Mouse (Mus musculus) hematopoietic stem cell, adult 5-6 weeks (primary cell): ENCODE results near the gene Arhgef19. TPM values are rescaled to one million over a fixed set of nuclear protein-coding genes. Genes with fewer than 3 reads are reported as not detected.

Source experiments
- ATAC-seq, 2 experiments: fragments of 125-278 bp in 1 of 2; replicated peaks in 1 of 2; 2 replicates each; pipeline ENCODE4 v1.8.0; 2016 to 2017; ENCODE audit warnings: inconsistent platforms in 2 of 2, mild to moderate bottlenecking in 2 of 2, moderate number of reproducible peaks in 2 of 2, low read depth in 1 of 2, moderate TSS enrichment in 1 of 2; ENCODE audit not compliant: low FRiP score in 2 of 2, poor library complexity in 2 of 2, severe bottlenecking in 2 of 2, insufficient read depth in 1 of 2, low TSS enrichment in 1 of 2
- total RNA-seq: library from RNA; stranded (forward); fragments of 172-1452, 232-1000 nt; gene quantifications from 2 replicates; pipeline ENCODE4 v1.2.3, GENCODE M21; 2017

The Arhgef19 gene
- total RNA-seq, 1 experiment from 2014 or later = not detected

GRCm38 (mm10) chr4:141251071-141251470, 11.8 kb downstream of the Arhgef19 start:
- ATAC-seq = no peak

DNA sequence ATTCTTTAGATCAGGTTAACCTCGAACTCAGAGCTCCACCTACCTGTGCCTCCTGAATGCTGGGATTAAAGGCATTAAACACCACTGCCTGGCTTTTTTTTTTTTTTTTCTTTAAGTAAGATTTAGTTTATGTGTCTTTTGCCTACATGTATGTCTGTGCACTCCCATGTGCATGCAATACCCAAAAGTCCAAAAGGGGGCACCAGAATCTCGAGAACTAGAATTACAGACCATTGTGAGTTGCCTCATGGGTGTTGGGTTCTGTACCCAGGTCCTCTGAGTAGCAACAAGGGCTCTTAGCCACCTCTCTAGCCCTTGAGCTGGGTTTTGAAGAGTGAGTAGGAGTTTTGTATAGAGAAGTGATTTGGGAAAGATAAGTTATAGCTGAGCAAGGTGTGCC, 13.3 kb downstream of the Arhgef19 start:
- ATAC-seq = no peak

DNA sequence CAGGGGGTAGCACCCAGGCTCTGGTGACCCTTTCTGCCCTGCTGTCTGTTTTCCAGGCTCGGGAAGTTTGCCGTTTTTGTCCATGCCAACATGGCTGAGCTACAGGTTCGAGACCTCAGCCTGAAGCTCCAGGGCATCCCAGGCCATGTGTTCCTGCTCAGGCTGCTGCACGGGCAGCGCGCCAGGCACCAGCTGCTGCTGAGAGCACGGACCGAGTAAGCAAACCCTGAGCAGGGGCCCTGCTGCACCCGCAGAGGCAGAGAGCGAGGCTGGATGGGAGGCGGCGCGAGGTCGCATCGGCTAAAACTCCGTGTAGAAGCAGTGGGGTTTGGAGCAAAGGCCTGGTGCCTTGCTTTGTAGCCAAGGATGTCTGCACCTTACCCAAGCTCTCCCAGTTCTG, 14.9 kb downstream of the Arhgef19 start:
- ATAC-seq = no peak

GRCm38 (mm10) chr4:141257440-141257839, 18.1 kb downstream of the Arhgef19 start:
- no peak for ATAC-seq

GRCm38 (mm10) chr4:141259413-141259812, 20.1 kb downstream of the Arhgef19 start:
- ATAC-seq = no peak

- ATAC-seq = no peak
These were observed 20.9 kb downstream of the Arhgef19 start for GRCm38 (mm10) chr4:141260007-141260723.

DNA sequence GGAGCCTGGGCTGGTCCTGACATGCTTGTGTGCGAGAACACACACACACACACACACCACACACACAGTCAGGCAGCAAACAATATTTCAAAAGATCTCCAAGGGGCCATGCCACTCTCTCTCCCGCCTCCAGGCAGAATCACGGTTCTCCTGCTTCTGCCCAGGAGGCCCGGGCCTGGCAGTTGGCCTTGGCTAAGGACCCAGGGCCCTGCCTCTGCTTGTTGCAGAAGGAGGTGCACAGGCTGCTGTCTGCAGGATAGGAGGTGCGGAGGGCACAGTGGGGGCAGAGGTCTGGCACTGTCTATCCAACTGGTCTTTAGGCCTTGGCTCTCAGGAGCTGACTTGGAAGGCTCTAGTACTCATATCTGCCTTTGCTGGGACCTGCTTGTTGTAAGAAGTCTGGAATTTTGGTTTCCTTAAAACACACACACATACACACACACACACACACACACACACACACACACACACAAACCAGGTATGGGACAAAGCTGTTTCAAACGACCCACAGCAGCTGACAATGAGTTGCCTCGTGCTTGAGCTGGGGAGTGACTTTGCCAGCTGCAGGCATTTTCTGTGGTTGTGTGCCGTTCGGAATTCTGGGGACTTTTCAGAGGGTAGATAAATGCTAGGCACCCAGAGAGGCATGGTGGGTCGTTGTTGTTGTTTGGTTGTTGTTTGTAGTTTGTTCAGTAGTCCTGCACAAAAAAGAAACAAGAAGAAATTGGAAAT, 23.8 kb downstream of the Arhgef19 start:
- no peak for ATAC-seq

GRCm38 (mm10) chr4:141265979-141266637, 26.8 kb downstream of the Arhgef19 start:
- no peak for ATAC-seq

- no peak for ATAC-seq
These were observed 28.0 kb downstream of the Arhgef19 start for GRCm38 (mm10) chr4:141267250-141267649.

GRCm38 (mm10) chr4:141267837-141268236, 28.5 kb downstream of the Arhgef19 start:
- ATAC-seq = 0 out of 4 replicates have a peak, but pooled peaks of 1 of the 2 experiments have one; percentile 44

DNA sequence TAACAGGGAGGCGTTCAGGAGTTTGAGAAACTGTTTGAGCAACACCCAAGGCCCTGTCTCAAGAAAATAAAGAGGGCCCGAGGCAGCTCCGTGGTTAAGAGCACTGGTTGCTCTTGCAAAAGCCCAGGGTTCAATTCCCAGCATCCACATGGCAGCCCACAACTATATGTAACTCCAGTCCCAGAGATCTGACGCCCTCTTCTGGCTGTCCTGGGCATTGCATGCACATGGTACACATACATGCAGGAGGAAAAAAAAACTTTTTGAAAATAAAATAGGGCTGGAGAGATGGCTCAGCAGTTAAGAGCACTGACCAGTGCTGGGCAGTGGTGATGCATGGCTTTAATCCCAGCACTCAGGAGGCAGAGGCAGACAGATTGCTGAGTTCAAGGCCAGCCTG, 29.1 kb downstream of the Arhgef19 start:
- no peak for ATAC-seq

DNA sequence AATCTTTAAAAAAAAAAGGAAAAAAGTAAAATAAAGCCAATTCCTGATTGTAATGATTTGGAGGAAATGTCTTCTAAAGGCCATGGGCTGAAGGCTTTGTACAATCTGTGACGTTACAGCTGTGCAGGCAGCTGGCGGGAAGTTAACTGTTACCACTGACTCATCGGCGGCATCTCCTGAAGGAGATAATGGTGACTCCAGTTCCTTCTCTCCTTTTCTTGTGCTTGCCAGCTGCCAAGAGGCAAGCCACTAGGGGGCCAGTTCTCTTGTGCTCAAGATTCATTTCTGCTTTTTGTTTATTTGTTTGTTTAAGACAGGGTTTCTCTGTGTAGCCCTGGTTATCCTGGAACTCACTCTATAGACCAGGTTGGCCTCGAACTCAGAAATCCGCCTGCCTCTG, 29.8 kb downstream of the Arhgef19 start:
- no peak for ATAC-seq

DNA sequence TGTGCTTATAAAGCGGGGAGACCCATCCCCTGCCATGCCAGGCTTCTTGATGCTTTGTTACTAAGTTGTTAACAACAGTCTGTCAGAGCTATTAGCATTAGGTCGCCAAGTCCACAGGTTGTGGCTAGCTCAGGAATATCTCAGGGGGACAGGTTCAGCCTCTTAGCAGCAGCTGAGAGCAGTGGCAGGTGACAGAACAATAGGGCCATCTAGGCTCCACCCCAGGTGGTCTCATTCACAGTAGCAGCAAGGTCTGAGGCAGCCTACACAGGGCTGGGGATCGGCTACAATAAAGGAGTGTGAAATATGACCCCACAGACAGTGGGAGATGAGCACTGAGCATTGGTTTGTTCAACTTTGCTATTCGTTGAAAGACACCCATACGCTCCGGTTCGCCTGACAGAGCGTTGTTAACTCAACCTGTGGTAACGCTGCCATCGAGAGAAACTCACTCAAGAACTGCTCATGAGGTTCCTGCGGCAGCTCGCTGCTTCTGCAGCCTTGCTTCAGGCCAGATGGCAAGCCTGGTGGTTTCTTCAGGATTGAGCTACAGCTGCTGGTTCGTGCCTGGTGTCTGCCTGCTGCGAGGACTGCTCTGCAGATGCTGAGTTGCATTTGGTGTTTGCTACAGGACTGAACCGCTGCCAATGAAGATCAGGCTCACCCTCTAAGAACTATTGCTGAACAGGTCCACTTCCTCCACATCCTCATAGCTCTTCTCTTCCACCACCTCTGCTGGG, 31.1 kb downstream of the Arhgef19 start:
- no peak for ATAC-seq

DNA sequence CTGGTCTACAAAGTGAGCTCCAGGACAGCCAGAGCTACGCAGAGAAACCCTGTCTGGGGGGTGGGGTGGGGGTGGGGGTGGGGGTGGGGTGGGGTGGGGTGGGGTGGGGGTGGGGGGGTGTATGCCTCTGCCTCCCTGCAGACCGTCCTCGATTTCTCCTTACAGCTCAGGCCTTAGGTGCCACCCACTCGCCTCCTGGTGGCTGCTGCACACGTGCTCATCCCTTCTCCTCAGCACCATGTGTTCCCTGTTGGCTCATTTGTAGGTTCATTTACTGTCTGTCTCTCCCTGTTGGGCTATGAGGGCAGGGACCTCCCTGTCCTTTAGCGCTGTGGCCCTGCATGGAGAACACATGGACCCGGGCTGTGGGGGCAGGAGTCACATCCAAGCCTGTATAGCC, 31.9 kb downstream of the Arhgef19 start:
- ATAC-seq = no peak

DNA sequence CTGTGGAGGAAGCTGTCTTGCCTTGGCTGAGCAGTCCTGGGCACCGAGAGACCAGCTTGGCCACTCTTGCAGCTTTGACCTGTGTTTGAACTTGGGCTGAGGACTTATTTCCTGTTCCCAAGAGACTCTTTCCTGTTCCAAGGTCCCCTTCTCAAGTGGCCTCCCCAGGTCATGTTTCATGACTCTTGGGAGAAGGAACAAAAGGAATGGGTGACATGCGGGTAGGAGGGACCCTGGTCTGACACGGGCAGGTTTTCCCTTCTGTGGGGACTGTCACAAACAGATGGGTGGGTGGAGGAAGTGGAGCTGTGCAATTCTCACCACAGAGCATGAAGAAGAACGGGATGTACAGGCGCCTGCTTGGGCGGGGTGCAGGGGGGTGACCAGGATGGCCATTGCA, 32.4 kb downstream of the Arhgef19 start:
- no peak for ATAC-seq

GRCm38 (mm10) chr4:141272878-141273277, 33.6 kb downstream of the Arhgef19 start:
- ATAC-seq = peak; percentile 82 to 89

DNA sequence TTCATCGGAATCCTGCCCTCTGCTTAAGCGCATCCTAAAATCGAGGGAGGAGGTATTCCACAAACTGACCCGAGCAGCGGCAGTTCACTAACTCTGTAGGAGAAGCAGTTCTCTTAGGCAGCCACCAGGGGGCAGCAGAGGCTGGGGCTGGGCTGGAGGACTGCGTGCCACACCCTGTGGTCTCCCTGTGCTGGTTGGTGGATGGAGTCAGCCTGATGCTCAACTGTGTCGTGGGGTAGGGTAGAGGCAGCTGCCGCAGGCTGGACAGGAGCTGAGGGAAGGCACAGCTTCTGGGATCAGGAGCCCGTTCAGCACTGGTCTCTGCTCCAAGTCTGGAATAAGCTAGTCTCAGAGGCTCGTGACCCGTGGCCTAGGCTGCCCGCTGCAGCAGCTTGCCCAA, 34.0 kb downstream of the Arhgef19 start:
- peak; percentile 90 to 95 for ATAC-seq
